In genomic region chr10:86064937-86065336, GRCm38 (mm10) we compare ENCODE assay signal across 8 mouse cellular contexts. TPM values are rescaled to one million over a fixed set of nuclear protein-coding genes. Genes with fewer than 3 reads are reported as not detected.
DNase-seq lines count a peak whose midpoint lies in the region; ATAC-seq and TF ChIP-seq lines count a peak whose summit lies in the region.

No protein-coding gene starts in this region.

- peak; percentile 33; the same call in 1 of the 2 replicates for TF ChIP-seq CTCF in thymus, adult 2 months (IDR thresholded peaks at IDR 0.05; ENCODE audit: borderline replicate concordance, control insufficient read depth, extremely low read depth, insufficient read depth, low read length, poor library complexity)

- 42% methylated on average over 4 of the region's 4 CpGs for WGBS in thymus, adult 2 months
- WGBS in embryonic facial prominence, embryonic 12.5 days = under 1% methylated on average over 4 of the region's 4 CpGs
- WGBS in midbrain, embryonic 10.5 days = 7% methylated on average over 4 of the region's 4 CpGs

- H3K27me3 ChIP-seq in thymus, adult 2 months (ENCODE audit: control insufficient read depth, insufficient read depth, low read length) = no peaks in the 10 kb centered on the region
- H3K27me3 ChIP-seq in embryonic facial prominence, embryonic 12.5 days = no peaks in the 10 kb centered on the region
- H3K27me3 ChIP-seq in midbrain, embryonic 10.5 days (ENCODE audit: low read depth, poor library complexity, severe bottlenecking) = no peaks in the 10 kb centered on the region

- no peak overlapping the region for H3K9ac ChIP-seq in embryonic facial prominence, embryonic 12.5 days

- intact Hi-C loops in left cerebral cortex, postnatal 36 days (cut with DNase I) = loop anchor here (1.0 to 10.0 kb wide), 2 partner anchors 100 to 231 kb away; no protein-coding TSS in a partner anchor

- no peaks in the 10 kb centered on the region for H3K4me1 ChIP-seq in thymus, adult 2 months (replicated peaks; ENCODE audit: control insufficient read depth, insufficient read depth, low read length)
- peaks cover 19% of the 10 kb centered on the region for H3K4me1 ChIP-seq in embryonic facial prominence, embryonic 12.5 days
- H3K4me1 ChIP-seq in midbrain, embryonic 10.5 days = peaks cover 32% of the 10 kb centered on the region

- peak; percentile 68; the same call in 1 of the 2 replicates for ATAC-seq in embryonic facial prominence, embryonic 12.5 days (ENCODE audit: insufficient number of reproducible peaks, insufficient read depth, low FRiP score, low TSS enrichment)

- no peak overlapping the region for H3K4me2 ChIP-seq in embryonic facial prominence, embryonic 12.5 days (replicated peaks)

- H3K9me3 ChIP-seq in embryonic facial prominence, embryonic 12.5 days = peaks cover 3% of the 10 kb centered on the region
- no peaks in the 10 kb centered on the region for H3K9me3 ChIP-seq in midbrain, embryonic 10.5 days (replicated peaks)

- peak; percentile 20 for DNase-seq in thymus, adult 2 months
- DNase-seq in thymus, postnatal 36 days = no peak
- peak; percentile 99 for DNase-seq in heart, adult 11 months
- peak; percentile 94 for DNase-seq in kidney, adult 11 months
- DNase-seq in left cerebral cortex, postnatal 36 days (ENCODE audit: low spot score in 2 of 2) = peak; percentile 50 to 66
- DNase-seq in midbrain, embryonic 10.5 days (ENCODE audit: low spot score) = peak; percentile 75
- DNase-seq in skeletal muscle tissue, adult 2 months (ENCODE audit: low read depth, low spot score) = peak; percentile 90

- no peaks in the 10 kb centered on the region for H3K36me3 ChIP-seq in thymus, adult 2 months (ENCODE audit: control insufficient read depth, insufficient read depth, low read length)
- H3K36me3 ChIP-seq in embryonic facial prominence, embryonic 12.5 days = no peaks in the 10 kb centered on the region
- H3K36me3 ChIP-seq in midbrain, embryonic 10.5 days = no peaks in the 10 kb centered on the region

- no peak for TF ChIP-seq POLR2A in thymus, adult 2 months (IDR thresholded peaks at IDR 0.05; ENCODE audit: control insufficient read depth, extremely low read depth, insufficient read depth, low read length, poor library complexity)

- no peak overlapping the region for H3K27ac ChIP-seq in thymus, adult 2 months (ENCODE audit: control insufficient read depth, insufficient read depth, low read length)
- no peak overlapping the region for H3K27ac ChIP-seq in embryonic facial prominence, embryonic 12.5 days
- H3K27ac ChIP-seq in midbrain, embryonic 10.5 days (replicated peaks) = peak overlapping the region; percentile 74

- H3K4me3 ChIP-seq in thymus, adult 2 months (ENCODE audit: control insufficient read depth, insufficient read depth, low read length) = no peak overlapping the region
- no peak overlapping the region for H3K4me3 ChIP-seq in embryonic facial prominence, embryonic 12.5 days
- H3K4me3 ChIP-seq in midbrain, embryonic 10.5 days = no peak overlapping the region

RNA-seq across cellular contexts. Expression of gene Fbxo7, which starts 43.2 kb away (rescaled TPM):
- polyA plus RNA-seq in thymus, adult 2 months (2012; rRNA removed) = 50.0 and 53.2 TPM in 2 replicates
- polyA plus RNA-seq in embryonic facial prominence, embryonic 12.5 days (2016; fragmentation: Nextera tagmentation; extraction: Ambion mirVana) = 25.0 and 27.9 TPM in 2 replicates
- total RNA-seq in left cerebral cortex, postnatal 36 days (2021) = 10 to 100 TPM; 25.5 to 29.0 TPM
- 16.2 and 16.9 TPM in 2 replicates for polyA plus RNA-seq in midbrain, embryonic 10.5 days (2016; fragmentation: Nextera tagmentation; extraction: Ambion mirVana)

RNA-seq across cellular contexts. Expression of gene Bpifc, which starts 53.2 kb away (rescaled TPM):
- polyA plus RNA-seq in thymus, adult 2 months (2012; rRNA removed) = 1.2 and 1.4 TPM in 2 replicates
- not detected in 2 replicates for polyA plus RNA-seq in embryonic facial prominence, embryonic 12.5 days (2016; fragmentation: Nextera tagmentation; extraction: Ambion mirVana)
- total RNA-seq in left cerebral cortex, postnatal 36 days (2021) = under 1 TPM; 0.14 to 0.15 TPM
- polyA plus RNA-seq in midbrain, embryonic 10.5 days (2016; fragmentation: Nextera tagmentation; extraction: Ambion mirVana) = 0.04 TPM in 1 of 2 replicates, not detected in the other

Comparison
In these comparisons a context has a peak if more than half of its experiments do, and no peak if none do; other contexts are left out.
1. DNase-seq: peak in thymus, adult 2 months (single experiment), heart, adult 11 months (single experiment), kidney, adult 11 months (single experiment), left cerebral cortex, postnatal 36 days (2 of 2), midbrain, embryonic 10.5 days (single experiment) and skeletal muscle tissue, adult 2 months (single experiment); none in thymus, postnatal 36 days (0 of 2).